In genomic region chr2:9996111-9996510, GRCm38 (mm10) we compare ENCODE assay signal across 24 mouse cellular contexts. TPM values are rescaled to one million over a fixed set of nuclear protein-coding genes. Genes with fewer than 3 reads are reported as not detected.
DNase-seq lines count a peak whose midpoint lies in the region; ATAC-seq and TF ChIP-seq lines count a peak whose summit lies in the region.
"Had no signal": no experiment of that assay in that cellular context is flagged by ENCODE, and none has a peak within 500 bp of the region (broad histone marks: within the 10 kb centered on the region; RNA-seq: fewer than 3 reads in every experiment).

No protein-coding gene starts in this region.

- no peaks in the 10 kb centered on the region for H3K4me1 ChIP-seq in liver, adult 2 months (ENCODE audit: control insufficient read depth, insufficient read depth, low read length)
- no peaks in the 10 kb centered on the region for H3K4me1 ChIP-seq in liver, embryonic 11.5 days (replicated peaks; ENCODE audit: control insufficient read depth, insufficient read depth, low read length)
- H3K4me1 ChIP-seq in limb, embryonic 14.5 days (ENCODE audit: control insufficient read depth, insufficient read depth, low read length) = no peaks in the 10 kb centered on the region
- H3K4me1 ChIP-seq: heart, embryonic 15.5 days; hindbrain, embryonic 13.5 days; stomach, embryonic 15.5 days had no signal

- 81% methylated on average over 5 of the region's 5 CpGs for WGBS in liver, adult 2 months
- 89% methylated on average over 5 of the region's 5 CpGs for WGBS in liver, embryonic 11.5 days
- WGBS in limb, embryonic 14.5 days = 93% methylated on average over 5 of the region's 5 CpGs

- peaks cover 17% of the 10 kb centered on the region; the same call in 1 of the 2 replicates for H3K79me2 ChIP-seq in liver, adult 2 months (ENCODE audit: control insufficient read depth, insufficient read depth, low read length)

- no peak overlapping the region for H3K4me2 ChIP-seq in liver, embryonic 11.5 days
- H3K4me2 ChIP-seq in limb, embryonic 14.5 days (replicated peaks; ENCODE audit: low read depth, low read length, severe bottlenecking) = no peak overlapping the region
- H3K4me2 ChIP-seq: heart, embryonic 15.5 days; hindbrain, embryonic 13.5 days; liver, embryonic 13.5 days; lung, embryonic 14.5 days; stomach, embryonic 15.5 days had no signal

- H3K9me3 ChIP-seq in liver, embryonic 11.5 days (ENCODE audit: control insufficient read depth, low read length) = no peaks in the 10 kb centered on the region
- H3K9me3 ChIP-seq in limb, embryonic 14.5 days (ENCODE audit: control insufficient read depth, low read length) = no peaks in the 10 kb centered on the region
- H3K9me3 ChIP-seq: heart, embryonic 15.5 days; hindbrain, embryonic 13.5 days; liver, embryonic 13.5 days; stomach, embryonic 15.5 days had no signal

- no peak overlapping the region for H3K4me3 ChIP-seq in liver, adult 2 months (ENCODE audit: insufficient read depth, low read depth, low read length)
- H3K4me3 ChIP-seq in liver, embryonic 11.5 days (ENCODE audit: low read depth, low read length) = no peak overlapping the region
- no peak overlapping the region for H3K4me3 ChIP-seq in limb, embryonic 14.5 days (replicated peaks; ENCODE audit: low read length)
- H3K4me3 ChIP-seq: heart, embryonic 15.5 days; hindbrain, embryonic 13.5 days; left cerebral cortex, adult 2 months; liver, embryonic 13.5 days; stomach, embryonic 15.5 days had no signal

- H3K36me3 ChIP-seq in liver, adult 2 months (ENCODE audit: control insufficient read depth, insufficient read depth, low read length) = no peaks in the 10 kb centered on the region
- no peaks in the 10 kb centered on the region for H3K36me3 ChIP-seq in liver, embryonic 11.5 days (ENCODE audit: control insufficient read depth, insufficient read depth, low read length)
- no peaks in the 10 kb centered on the region for H3K36me3 ChIP-seq in limb, embryonic 14.5 days (ENCODE audit: control insufficient read depth, insufficient read depth, low read length)
- H3K36me3 ChIP-seq: heart, embryonic 15.5 days; hindbrain, embryonic 13.5 days; liver, embryonic 13.5 days; stomach, embryonic 15.5 days had no signal

- ATAC-seq in liver, embryonic 11.5 days (replicated peaks; ENCODE audit: low FRiP score) = no peak
- ATAC-seq in limb, embryonic 14.5 days (ENCODE audit: low FRiP score, low read depth) = peak; percentile 85
- ATAC-seq in frontal cortex, adult (ENCODE audit: low TSS enrichment) = no peak
- ATAC-seq: forebrain, postnatal 0 days; Patski had no signal

- no peak overlapping the region for H3K9ac ChIP-seq in liver, adult 2 months (ENCODE audit: low read depth, low read length)
- H3K9ac ChIP-seq in liver, embryonic 11.5 days (ENCODE audit: low read depth, low read length) = no peak overlapping the region
- H3K9ac ChIP-seq in limb, embryonic 14.5 days (ENCODE audit: low read depth, low read length, severe bottlenecking) = no peak overlapping the region
- H3K9ac ChIP-seq: forebrain, postnatal 0 days; heart, embryonic 15.5 days; hindbrain, embryonic 13.5 days; liver, embryonic 13.5 days; lung, embryonic 14.5 days; stomach, embryonic 15.5 days had no signal

- peak; percentile 12 for DNase-seq in gastrocnemius, postnatal 25 days
- DNase-seq in gastrocnemius, adult 8-10 months (ENCODE audit: low spot score in 2 of 2) = no peak
- DNase-seq in liver, adult 2 months (ENCODE audit: extremely low read depth, low read depth, low spot score) = peak; percentile 37
- no peak for DNase-seq in liver, embryonic 11.5 days (ENCODE audit: low spot score)
- DNase-seq in MN1 (ENCODE audit: low spot score) = peak; percentile 7
- peak; percentile 22 for DNase-seq in limb, embryonic 14.5 days (ENCODE audit: low spot score)
- no peak for DNase-seq in spleen, postnatal 14 days (ENCODE audit: low spot score in 2 of 2)
- DNase-seq: cerebellum, adult 18-20 months; cerebellum, postnatal 25 days; forebrain, postnatal 0 days; heart, postnatal 36 days; kidney, adult 2 months; layer of hippocampus, adult 9-11 months; liver, embryonic 13.5 days; lung, embryonic 14.5 days; retina, postnatal 1 day; right cerebral cortex, postnatal 25 days; thymus, postnatal 4 days had no signal

- H3K27me3 ChIP-seq in liver, adult 2 months (ENCODE audit: control insufficient read depth, insufficient read depth, low read length) = no peaks in the 10 kb centered on the region
- no peaks in the 10 kb centered on the region for H3K27me3 ChIP-seq in liver, embryonic 11.5 days (replicated peaks; ENCODE audit: control insufficient read depth, insufficient read depth, low read length)
- H3K27me3 ChIP-seq in limb, embryonic 14.5 days (ENCODE audit: control insufficient read depth, insufficient read depth, low read length) = no peaks in the 10 kb centered on the region
- H3K27me3 ChIP-seq: heart, embryonic 15.5 days; hindbrain, embryonic 13.5 days; liver, embryonic 13.5 days; Patski; stomach, embryonic 15.5 days had no signal

- no peak overlapping the region for H3K27ac ChIP-seq in liver, adult 2 months (replicated peaks; ENCODE audit: insufficient read depth, low read depth, low read length)
- no peak overlapping the region for H3K27ac ChIP-seq in liver, embryonic 11.5 days (ENCODE audit: low read depth, low read length)
- no peak overlapping the region for H3K27ac ChIP-seq in limb, embryonic 14.5 days (replicated peaks; ENCODE audit: low read depth, low read length)
- H3K27ac ChIP-seq: heart, embryonic 15.5 days; hindbrain, embryonic 13.5 days; left cerebral cortex, adult 2 months; liver, embryonic 13.5 days; stomach, embryonic 15.5 days had no signal

- no peak for TF ChIP-seq POLR2A in liver, adult 2 months (IDR thresholded peaks at IDR 0.05; ENCODE audit: extremely low read depth, insufficient read depth, low read length)
- TF ChIP-seq POLR2A in limb, embryonic 14.5 days (IDR thresholded peaks at IDR 0.05; ENCODE audit: borderline replicate concordance, extremely low read depth, insufficient read depth, insufficient read length) = no peak

- TF ChIP-seq CTCF in liver, adult 2 months (IDR thresholded peaks at IDR 0.05; ENCODE audit: low read depth, low read length) = no peak

RNA-seq across cellular contexts. Expression of gene Taf3, which starts 52.3 kb away (rescaled TPM):
- total RNA-seq in gastrocnemius, postnatal 25 days (2021) = 1 to 10 TPM; 6.4 to 7.6 TPM
- 10 to 100 TPM in 2 of 4 experiments, 1 to 10 TPM in 2; 8.3 to 12.1 (median 10.0) TPM for total RNA-seq in gastrocnemius, adult 8-10 months (2022)
- 1.1 and 1.5 TPM in 2 replicates for total RNA-seq in liver, adult 2 months (2014; rRNA removed)
- 1.6 and 2.6 TPM in 2 replicates for polyA plus RNA-seq in liver, adult 2 months (2012; rRNA removed)
- polyA plus RNA-seq in liver, embryonic 11.5 days (2014; fragmentation: Nextera tagmentation; extraction: Ambion mirVana) = 14.9 and 18.6 TPM in 2 replicates
- polyA plus RNA-seq in limb, embryonic 14.5 days (2012; rRNA removed) = 8.4 and 9.2 TPM in 2 replicates
- 12.4 and 14.5 TPM in 2 replicates for polyA plus RNA-seq in limb, embryonic 14.5 days (2014; fragmentation: Nextera tagmentation; extraction: Ambion mirVana)

Comparison
In these comparisons a context has a peak if more than half of its experiments do, and no peak if none do; other contexts are left out.
1. DNase-seq: peak in gastrocnemius, postnatal 25 days (single experiment), liver, adult 2 months (single experiment), MN1 (single experiment) and limb, embryonic 14.5 days (single experiment); none in gastrocnemius, adult 8-10 months (0 of 2), liver, embryonic 11.5 days (single experiment) and spleen, postnatal 14 days (0 of 2).